Mouse (Mus musculus) erythroid progenitor cell, adult 5-6 weeks (primary cell): ENCODE data around the gene Tma7. TPM values are rescaled to one million over a fixed set of nuclear protein-coding genes. Genes with fewer than 3 reads are reported as not detected.

Experiments used
- ATAC-seq: replicated peaks from 2 replicates; pipeline ENCODE4 v1.8.0; 2016; ENCODE audit warnings: moderate number of reproducible peaks, mild to moderate bottlenecking, moderate TSS enrichment, inconsistent platforms; ENCODE audit not compliant: poor library complexity, low FRiP score, severe bottlenecking
- total RNA-seq, 2 experiments: library from RNA; stranded (forward) in 1 of 2; stranded (reverse) in 1 of 2; fragments of 150-400 nt in 1 of 2; fragments of 186-747, 209-891 nt in 1 of 2; gene quantifications; 2 replicates each; pipeline versions ENCODE4 v1.2.3 to v1.2.4; 2015 to 2017; ENCODE audit warnings: low replicate concordance in 2 of 2

The Tma7 gene
- total RNA-seq (2015; ENCODE audit: low replicate concordance) (106 and 281 TPM in 2 replicates), total RNA-seq (2017; ENCODE audit: low replicate concordance) (31.5 and 73.0 TPM in 2 replicates)

- ATAC-seq, result peak; percentile 98
Observed at GRCm38 (mm10) chr9:109082124-109082800, at the start of gene Tma7, which contains the start of gene Ccdc51. Gene Tma7 (minus strand): TSS chr9:109082587. Gene Ccdc51 (plus strand): TSS chr9:109082493.

- no peak for ATAC-seq
Observed at GRCm38 (mm10) chr9:109130076-109130475, 47.7 kb upstream of the Tma7 start.

- no peak for ATAC-seq
Observed at GRCm38 (mm10) chr9:109128211-109128610, 45.8 kb upstream of the Tma7 start.

GRCm38 (mm10) chr9:109127076-109127475 lies 44.7 kb upstream of the Tma7 start:
- no peak for ATAC-seq

GRCm38 (mm10) chr9:109125481-109125880 lies 43.1 kb upstream of the Tma7 start:
- ATAC-seq, result no peak

- no peak for ATAC-seq
Observed at GRCm38 (mm10) chr9:109125043-109125442, 42.7 kb upstream of the Tma7 start.

- no peak for ATAC-seq
Observed at GRCm38 (mm10) chr9:109124164-109124563, 41.8 kb upstream of the Tma7 start.

DNA sequence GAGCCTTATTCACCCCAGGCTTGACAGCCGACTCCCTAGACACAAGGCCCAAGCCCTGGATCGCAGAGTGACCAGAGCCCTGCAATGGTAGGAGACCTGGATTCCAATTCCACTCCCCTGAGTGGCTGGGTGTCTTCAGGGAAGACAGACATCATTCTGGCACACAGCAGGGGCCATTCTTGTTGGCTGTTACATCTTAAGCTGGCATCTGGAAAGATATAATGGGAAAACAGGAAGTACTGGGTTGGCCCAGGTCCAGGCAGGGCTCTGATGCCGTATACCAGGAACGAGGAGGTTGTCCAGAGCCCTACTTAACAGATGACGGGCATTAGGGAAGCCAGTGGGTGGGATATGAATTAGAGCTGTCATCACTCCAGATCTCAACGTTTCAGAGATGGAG lies 40.9 kb upstream of the Tma7 start:
- no peak for ATAC-seq

GRCm38 (mm10) chr9:109122553-109123085 lies 40.2 kb upstream of the Tma7 start:
- no peak for ATAC-seq

GRCm38 (mm10) chr9:109120956-109121355 lies 38.6 kb upstream of the Tma7 start:
- ATAC-seq, result no peak

DNA sequence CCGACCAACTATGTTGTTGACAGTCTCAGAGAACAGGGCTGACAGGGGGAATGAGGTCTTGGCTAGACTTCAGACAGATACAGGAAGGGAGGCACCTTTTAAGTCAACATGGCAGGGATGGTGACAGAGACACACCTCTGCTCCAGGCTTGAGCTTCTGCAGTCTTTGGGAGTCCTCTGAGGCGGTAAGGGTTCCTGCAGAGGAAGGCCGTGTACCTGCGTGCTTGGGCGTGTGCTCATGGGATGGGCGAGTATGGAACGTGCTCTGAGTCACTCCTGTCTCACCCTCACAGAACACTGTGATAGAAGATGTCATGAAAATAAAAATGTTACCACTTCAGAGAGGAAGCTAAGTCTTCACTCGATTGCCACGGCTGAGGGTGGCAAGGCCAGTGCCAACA lies 37.2 kb upstream of the Tma7 start:
- no peak for ATAC-seq

GRCm38 (mm10) chr9:109118106-109118505 lies 35.7 kb upstream of the Tma7 start:
- no peak for ATAC-seq

DNA sequence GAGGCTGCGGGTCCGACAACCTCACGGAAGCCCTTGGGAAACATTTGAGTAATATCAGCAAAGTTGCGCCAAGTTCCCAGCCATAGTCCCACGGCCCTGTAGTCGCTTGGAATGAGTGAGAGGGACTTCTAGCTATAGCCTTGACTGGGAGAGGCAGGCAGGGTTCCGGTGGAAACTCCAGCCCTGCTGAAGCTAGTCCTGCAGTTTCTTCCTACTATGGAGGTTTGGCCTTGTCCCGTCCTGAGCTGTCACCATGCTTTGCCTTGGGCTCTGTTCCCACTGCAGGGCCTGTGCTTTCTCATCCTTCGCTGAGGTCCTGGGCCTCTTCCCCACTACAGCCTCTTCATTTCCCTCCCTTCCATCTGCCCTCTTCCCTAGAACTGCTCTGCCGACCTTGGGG lies 33.8 kb upstream of the Tma7 start:
- no peak for ATAC-seq

DNA sequence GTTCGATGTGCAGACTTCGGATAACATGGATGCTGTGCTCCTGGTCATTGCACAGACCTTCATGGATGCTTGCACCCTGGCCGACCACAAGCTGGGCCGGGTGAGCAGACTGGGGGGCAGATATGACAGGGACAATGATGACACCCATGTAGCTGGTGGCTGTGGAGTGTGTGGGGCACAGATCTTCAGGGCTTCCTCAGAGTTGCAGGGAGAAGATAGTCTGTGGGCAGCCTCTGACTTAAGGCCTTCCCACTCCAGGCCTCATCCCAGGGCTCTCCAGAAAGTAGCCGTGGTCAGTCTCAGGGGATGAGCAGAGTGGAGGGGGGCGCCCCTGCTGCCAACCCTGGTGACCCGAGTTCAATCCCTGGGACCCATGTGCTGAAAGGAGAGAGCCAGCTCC lies 32.5 kb upstream of the Tma7 start:
- ATAC-seq, result no peak

GRCm38 (mm10) chr9:109114276-109114675 lies 31.9 kb upstream of the Tma7 start:
- no peak for ATAC-seq

DNA sequence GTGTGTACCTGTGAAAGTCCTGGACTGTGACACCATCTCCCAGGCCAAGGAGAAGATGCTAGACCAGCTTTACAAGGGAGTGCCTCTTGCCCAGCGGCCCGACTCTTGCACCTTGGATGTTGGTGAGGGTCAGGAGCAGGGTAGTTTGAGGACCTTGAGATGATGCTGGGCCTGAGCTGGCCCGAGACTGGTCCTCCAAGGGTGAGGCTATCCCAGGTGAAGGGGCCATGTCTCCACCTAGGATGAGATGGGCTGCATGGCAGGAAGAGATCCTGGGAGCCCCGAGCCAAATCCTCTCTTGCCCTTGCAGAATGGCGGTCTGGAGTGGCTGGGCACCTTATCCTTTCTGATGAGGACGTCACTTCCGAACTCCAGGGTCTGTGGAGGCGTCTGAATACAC lies 30.9 kb upstream of the Tma7 start:
- no peak for ATAC-seq

- ATAC-seq, result no peak
Observed at GRCm38 (mm10) chr9:109111591-109111990, 29.2 kb upstream of the Tma7 start.

DNA sequence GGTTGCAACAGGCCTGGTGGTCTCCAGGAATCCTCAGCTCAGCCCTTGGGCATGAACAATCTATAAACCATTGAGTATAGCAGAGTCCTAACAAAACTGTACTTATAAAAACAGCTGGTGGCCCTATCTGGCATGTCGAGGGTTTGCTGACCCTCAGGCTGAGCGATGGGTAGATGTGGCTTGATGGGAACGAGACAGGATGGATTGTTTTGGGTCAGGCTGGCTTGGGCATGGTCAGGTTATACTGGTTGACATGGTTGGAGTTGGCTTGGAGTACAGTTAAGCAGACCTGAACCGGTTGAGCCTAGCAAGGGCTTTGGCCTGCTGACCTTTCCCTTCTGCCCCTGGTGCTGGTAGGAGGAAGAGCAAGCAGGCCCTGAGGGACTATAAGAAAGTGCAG lies 28.7 kb upstream of the Tma7 start:
- no peak for ATAC-seq

DNA sequence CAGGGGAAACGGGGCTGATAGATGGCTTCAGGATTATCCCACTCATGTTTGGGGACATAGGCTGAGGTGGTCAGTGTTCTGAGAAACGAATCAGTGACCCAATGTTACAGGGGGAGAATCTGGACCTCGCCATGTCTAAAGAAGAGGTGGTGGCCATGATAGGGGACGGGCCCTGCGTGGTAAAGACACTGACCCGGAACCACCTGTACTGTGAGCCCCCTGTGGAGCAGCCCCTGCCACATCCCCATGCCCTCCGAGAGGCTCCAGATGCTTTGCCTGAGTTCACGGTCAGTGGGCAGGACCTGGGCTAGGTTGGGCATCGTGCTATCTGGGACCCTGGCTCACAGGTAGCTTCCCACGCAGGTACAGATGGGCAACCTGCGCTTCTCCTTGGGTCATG lies 27.9 kb upstream of the Tma7 start:
- ATAC-seq, result no peak

- ATAC-seq, result no peak
Observed at GRCm38 (mm10) chr9:109107341-109107740, 25.0 kb upstream of the Tma7 start.

- no peak for ATAC-seq
Observed at GRCm38 (mm10) chr9:109105648-109106047, 23.3 kb upstream of the Tma7 start.

DNA sequence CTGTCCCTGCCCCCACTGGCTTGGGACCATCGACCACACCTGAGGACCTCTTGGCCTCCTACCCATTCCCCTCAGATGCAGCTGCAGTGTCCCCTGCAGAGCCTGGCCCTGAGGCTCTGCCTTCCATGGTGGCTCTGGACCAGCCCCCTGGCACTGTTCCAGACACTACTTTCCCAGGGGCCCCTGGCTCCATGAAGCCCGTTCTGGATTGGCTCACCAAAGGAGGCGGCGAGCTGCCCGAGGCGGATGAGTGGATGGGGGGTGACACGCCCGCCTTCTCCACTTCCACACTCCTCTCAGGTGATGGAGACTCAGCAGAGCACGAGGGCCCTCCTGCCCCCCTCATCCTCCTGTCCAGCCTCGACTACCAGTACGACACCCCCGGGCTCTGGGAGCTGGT lies 22.6 kb upstream of the Tma7 start:
- no peak for ATAC-seq
